Mouse (Mus musculus): ENCODE measurements around the gene Olfr213. TPM values are rescaled to one million over a fixed set of nuclear protein-coding genes. Genes with fewer than 3 reads are reported as not detected.

Gene Olfr213
- polyA plus RNA-seq, 1 experiment from 2014 or later: not detected

Other genes with a start within 250 kb of the Olfr213 start
- gene March8, start 200.4 kb upstream of the Olfr213 start, polyA plus RNA-seq (2016; fragmentation: Nextera tagmentation; extraction: Ambion mirVana): 65.0 and 68.5 TPM in 2 replicates
- 1.0 and 1.2 TPM in 2 replicates for gene Alox5, start 77.3 kb upstream of the Olfr213 start, polyA plus RNA-seq (2016; fragmentation: Nextera tagmentation; extraction: Ambion mirVana)
- gene Olfr211, start 49.4 kb upstream of the Olfr213 start, polyA plus RNA-seq (2016; fragmentation: Nextera tagmentation; extraction: Ambion mirVana): not detected in 2 replicates
- gene Olfr212, start 31.9 kb upstream of the Olfr213 start, polyA plus RNA-seq (2016; fragmentation: Nextera tagmentation; extraction: Ambion mirVana): 0.08 TPM in 1 of 2 replicates, not detected in the other
- gene Gm5580, start 12.7 kb downstream of the Olfr213 start, polyA plus RNA-seq (2016; fragmentation: Nextera tagmentation; extraction: Ambion mirVana): 0.23 and 0.52 TPM in 2 replicates
- not detected in 2 replicates for gene Olfr214, start 15.8 kb downstream of the Olfr213 start, polyA plus RNA-seq (2016; fragmentation: Nextera tagmentation; extraction: Ambion mirVana)
- not detected in 2 replicates for gene Olfr215, start 45.7 kb downstream of the Olfr213 start, polyA plus RNA-seq (2016; fragmentation: Nextera tagmentation; extraction: Ambion mirVana)
- 237 and 251 TPM in 2 replicates for gene Zfp422, start 90.5 kb downstream of the Olfr213 start, polyA plus RNA-seq (2016; fragmentation: Nextera tagmentation; extraction: Ambion mirVana)
- gene Depp1, start 112.2 kb downstream of the Olfr213 start, polyA plus RNA-seq (2016; fragmentation: Nextera tagmentation; extraction: Ambion mirVana): 9.5 and 9.7 TPM in 2 replicates
- gene Rassf4, start 135.5 kb downstream of the Olfr213 start, polyA plus RNA-seq (2016; fragmentation: Nextera tagmentation; extraction: Ambion mirVana): 38.7 and 46.7 TPM in 2 replicates
- gene Tmem72, start 178.5 kb downstream of the Olfr213 start, polyA plus RNA-seq (2016; fragmentation: Nextera tagmentation; extraction: Ambion mirVana): 0.10 and 0.12 TPM in 2 replicates

Data from hindbrain, embryonic 12.5 days (tissue).